Mouse (Mus musculus) left cerebral cortex, adult 18-20 months (tissue): ENCODE data around the gene Wbp4. TPM values are rescaled to one million over a fixed set of nuclear protein-coding genes. Genes with fewer than 3 reads are reported as not detected.

ENCODE experiments used
- DNase-seq, 2 experiments: peaks; one replicate each; pipeline ENCODE4 v3.0.0; 2021 to 2022; ENCODE audit warnings: low spot score in 2 of 2, mixed read lengths in 1 of 2
- total RNA-seq, 2 experiments: library from RNA; stranded (reverse); gene quantifications; 2 replicates each; pipeline ENCODE4 v1.2.3; 2021

Wbp4 gene
- total RNA-seq, 2 experiments from 2014 or later = 49.9 to 52.8 TPM

DNA sequence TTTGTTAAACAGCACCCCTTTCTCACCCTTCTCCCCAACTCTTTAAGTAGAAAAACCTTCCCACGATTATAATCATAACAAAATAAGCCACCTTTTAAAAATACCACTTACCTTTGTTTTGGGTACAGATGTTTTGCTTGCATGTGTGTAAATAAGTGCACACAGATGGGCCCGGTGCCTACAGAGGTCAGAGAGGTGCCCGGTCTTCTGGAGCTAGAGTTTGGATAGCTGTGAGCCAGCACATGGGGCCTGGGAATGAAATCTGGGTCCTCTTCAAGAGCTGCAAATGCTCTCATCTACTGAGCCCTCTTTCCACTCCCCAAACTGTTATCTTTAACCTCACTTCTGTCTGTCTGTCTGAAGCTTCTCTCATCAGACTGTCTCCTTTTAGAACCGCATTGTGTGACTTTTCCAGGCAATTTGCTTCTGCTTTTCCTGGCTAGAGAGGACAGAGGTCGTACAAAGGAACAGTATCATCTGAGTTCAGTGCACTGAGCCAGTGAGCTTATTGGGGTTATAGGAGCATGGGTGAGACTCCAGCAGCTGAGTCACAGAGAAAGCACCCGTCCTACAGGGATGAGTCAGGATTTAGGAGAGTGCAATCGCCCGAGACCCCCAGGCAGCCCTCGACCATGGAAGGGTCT lies 27.5 kb upstream of the Wbp4 start:
- DNase-seq = no peak

DNA sequence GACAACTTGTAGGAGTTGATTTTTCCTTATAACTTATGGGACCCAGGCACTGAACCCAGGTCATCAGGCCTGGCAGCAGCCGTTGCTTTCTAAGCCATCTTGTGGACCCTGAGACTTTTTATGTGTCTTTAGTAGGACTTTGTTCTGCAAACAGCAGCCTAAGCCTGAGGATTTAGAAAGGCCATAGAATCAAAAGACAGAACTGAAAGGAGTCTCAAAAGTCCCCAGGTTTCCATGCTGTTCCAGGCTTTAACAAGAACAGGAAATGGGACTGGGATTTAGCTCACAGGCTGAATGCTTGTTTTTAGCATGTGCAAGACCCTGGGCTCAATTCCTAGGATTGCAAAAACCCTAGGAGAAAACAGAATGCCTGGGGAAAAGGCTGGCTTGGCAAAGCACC lies 26.5 kb upstream of the Wbp4 start:
- no peak for DNase-seq

DNA sequence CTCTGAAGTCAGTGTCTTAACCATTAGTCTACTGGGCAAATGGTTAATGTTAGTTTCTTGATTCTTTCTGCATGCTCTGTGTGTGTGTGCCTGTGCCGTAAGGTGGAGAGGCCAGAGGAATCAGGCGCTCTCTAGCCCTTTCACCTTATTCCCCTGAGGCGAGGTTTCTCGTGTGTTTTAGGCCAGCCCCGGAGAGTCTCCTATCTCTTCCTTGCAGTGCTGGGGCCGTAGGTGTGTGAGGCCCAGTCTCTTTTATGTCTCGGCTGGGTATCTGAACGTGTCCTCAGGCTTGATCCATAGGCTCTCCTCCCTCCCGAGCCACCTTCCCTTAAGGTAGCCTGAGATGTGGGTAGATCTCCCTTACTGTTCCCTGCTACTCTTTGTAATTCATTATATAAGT lies 24.9 kb upstream of the Wbp4 start:
- no peak for DNase-seq

GRCm38 (mm10) chr14:79504246-79505006 lies 23.1 kb upstream of the Wbp4 start:
- no peak for DNase-seq

DNA sequence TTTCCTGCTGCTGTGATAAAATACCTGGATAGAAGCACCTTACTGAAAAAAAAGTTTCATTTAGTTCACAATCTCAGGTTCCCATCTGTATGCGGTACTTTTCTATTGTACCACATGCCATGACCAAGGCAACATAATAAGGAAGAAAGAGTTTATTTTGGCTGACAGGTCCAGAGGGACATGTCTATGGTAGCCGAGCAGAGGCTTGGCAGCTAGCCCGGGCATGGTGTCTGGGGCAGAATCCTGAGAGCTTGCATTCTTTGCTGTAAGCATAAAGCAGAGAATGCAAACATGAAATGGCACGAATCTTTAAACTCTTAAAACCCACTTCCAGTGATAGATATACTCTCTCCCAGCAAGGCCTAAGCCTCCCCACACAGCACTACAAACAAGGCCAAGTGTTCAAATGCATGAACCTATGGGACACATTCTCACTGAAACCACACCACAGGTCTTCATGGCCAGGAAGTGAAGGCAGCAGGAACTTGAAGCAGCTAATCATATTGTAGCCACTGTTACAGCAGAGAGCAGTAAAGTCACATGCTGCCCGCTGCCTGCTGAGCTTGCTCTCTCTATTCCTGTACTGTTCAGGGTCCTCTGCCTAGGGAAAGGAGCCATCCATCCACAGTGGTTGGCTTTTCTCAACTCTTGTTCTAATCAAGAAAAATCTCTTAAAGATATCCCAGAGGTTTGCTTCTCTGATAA lies 22.2 kb upstream of the Wbp4 start:
- no peak for DNase-seq

- no peak for DNase-seq
Measured at GRCm38 (mm10) chr14:79500756-79501155, 19.4 kb upstream of the Wbp4 start.

DNA sequence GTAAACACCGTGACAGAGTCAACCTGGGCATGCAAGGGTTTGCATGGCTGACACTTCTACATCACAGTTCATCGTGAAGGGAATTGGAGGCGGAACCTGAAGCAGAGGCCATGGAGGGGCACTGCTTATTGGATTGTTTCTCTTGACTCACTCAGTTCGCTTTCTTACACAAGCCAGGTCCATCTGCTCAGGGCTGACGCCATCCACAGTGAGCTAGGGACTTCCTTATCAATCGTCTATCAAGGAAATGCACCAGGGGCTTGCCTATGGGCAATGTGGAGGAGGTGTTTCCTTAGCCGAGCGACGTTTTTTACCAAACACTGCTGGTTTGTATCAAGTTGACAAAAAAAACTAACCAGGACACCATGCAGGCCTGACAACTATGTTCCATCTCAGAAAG lies 18.0 kb upstream of the Wbp4 start:
- DNase-seq = no peak

DNA sequence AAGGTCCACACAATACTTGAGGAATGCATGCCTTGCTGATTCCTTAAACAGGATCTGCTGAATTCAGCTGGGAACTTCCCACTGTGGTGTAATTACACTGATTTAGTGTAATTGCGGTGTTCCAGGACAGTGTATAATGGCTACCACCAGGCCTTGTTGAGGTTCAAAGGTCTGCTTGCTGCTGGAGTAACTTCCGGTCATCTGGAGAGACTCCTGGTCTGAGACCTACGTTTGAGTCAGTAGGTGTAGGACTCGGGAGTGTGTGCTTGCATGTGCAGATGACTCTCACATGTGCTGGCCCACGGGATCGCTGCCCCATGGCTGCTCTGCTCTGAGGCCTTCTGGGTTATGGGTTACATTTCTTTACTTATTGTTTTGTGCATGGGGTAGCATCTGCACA lies 13.0 kb upstream of the Wbp4 start:
- DNase-seq = no peak

DNA sequence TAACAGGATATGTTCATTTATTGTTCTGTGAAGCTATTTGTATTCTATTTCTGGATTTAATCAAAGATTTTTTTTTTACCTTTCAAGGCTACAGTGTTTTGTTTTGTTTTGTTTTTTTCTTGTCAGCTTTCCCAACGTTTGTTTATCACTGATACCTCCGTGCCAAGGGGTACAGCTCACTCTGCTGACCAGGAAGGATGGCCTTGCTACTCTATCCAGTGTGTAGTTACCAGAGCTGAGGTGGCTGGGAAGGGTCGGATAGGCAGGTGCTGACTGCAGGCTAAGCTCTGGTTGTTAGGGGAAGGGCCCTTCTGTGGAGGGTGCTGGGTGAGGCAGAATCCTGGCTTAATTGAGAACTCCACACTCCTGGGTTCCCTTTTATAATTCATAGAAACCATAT lies 8.9 kb upstream of the Wbp4 start:
- no peak for DNase-seq

GRCm38 (mm10) chr14:79489150-79489549 lies 7.8 kb upstream of the Wbp4 start:
- no peak for DNase-seq

DNA sequence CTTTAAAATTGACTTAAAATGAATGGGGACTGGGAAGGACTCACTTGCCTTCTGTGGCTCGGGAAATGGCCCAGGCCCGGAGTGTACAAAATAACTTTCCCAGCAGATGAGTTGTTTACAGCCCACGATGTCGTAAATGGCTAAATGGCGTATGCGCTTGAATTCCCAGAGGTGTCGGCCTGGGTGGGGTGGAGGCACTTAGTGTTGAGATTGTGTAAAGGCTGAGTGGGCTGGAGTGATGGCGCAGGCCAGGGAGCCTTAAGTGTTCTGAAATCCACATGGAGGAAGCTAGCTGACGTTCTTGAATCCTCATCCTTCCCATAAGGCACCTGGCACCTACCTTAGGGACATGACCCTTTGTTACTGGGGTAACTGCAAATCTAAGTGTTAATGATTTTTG lies 7.2 kb upstream of the Wbp4 start:
- DNase-seq = no peak

DNA sequence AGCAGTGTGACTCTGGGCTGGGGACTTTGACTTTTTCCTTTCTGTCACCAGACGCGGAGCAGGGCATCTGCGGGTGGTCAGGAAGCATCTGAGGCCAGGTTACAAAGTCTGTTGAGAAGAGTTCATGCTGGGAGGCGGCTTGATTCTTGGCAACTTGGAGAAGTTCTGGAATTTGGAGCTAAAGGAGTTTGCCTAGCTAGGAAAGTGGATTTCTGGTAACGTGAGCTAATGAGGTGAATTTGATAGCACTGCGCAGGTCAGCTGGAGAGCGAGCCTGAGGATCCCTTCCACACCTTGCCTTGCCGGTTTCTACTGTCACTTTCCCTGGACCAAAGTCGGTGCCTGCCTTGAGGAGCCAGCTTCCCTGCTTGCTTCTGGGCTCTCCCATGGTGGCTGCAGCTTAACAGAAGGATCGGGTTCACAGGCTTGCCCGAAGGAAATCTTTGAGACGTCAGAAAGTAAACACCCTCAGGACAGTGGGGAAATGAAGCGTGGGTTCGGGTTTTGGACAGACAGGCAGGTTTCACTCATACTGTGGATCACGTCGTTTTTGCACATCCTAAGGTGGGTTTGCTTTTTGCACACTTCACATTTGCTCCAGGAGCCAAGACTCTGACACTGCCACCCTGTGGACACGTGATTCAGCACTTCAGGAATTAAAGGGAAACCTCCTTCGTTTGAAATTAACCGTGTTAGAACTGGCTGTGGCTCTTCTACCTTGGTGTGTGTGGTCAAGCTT lies 5.8 kb upstream of the Wbp4 start:
- DNase-seq = peak; percentile 37 to 47

DNA sequence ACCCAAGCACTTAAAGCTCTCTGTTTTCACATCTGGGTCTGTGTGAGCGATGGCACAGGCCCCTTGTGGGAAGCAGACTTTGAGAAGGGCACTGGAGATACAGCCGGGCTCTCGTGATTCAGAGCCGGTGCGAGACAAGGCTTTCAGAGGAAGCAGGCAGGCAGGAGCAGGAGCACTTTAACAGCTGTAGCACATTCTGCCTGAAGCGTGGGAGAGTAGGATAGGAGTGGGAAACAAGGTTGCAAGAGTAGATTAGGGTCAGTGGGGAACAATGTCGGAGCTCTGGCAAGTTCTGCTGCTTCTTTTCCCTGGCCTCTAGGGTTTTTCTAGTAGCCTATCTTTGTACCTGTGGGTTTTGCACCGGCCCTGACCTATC lies 5.3 kb upstream of the Wbp4 start:
- DNase-seq = no peak

GRCm38 (mm10) chr14:79483611-79484120 lies 2.3 kb upstream of the Wbp4 start:
- DNase-seq = no peak

DNA sequence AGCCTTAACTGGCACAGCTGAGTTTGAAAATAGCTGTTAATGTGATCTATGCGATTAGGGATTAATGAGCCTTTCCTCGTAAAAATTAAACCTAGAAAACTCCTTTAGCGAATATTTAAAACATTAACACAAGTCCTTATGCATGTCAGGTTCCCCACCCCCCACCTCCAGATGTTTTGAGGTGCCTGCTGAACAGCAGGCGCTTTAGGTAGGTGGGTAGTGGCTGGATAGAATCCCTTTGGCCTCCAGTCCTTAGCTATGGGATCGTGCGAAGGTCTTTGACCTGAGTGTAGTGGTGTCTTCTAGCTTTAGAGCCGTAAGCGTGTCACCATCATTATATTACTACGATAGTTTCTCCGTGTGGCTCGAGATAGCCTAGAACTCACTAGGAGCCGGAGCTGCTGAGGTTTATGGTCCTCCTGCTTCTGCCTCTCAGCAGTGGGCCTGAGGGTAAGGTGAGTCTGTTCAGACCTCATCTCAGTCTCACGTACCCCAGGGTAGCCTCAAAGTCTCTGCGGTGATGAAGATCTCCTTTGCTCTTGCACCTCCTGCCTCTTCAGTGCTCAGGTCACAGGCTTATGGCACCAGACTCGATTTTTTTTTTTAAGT lies 1.5 kb upstream of the Wbp4 start:
- DNase-seq = no peak

DNA sequence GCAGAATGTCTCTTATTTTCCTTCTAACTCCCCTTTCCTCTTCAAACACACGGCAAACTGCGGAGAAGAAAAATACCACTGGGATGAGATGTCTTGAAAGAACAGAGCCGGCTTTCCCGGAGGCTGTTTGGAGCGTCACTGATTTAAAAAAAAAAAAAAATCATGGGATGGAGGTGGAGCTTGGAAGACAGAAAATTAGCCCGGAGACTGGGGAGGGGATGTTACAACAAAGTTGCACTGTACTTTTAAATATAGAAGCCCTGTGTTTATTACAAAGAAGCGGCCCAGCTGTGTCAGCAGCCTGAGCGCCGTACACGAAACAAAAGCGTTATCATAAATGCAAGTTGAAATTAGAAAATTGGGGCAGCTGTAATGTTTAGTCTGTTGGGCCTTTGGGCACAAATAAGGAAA lies 936 bp upstream of the Wbp4 start:
- DNase-seq = peak in 1 of 2 experiments; percentile 28

GRCm38 (mm10) chr14:79480624-79481338 lies 539 bp downstream of the Wbp4 start, which contains the start of gene Elf1:
Gene Elf1 (plus strand): TSS chr14:79481194.
- peak; percentile 94 to 96 for DNase-seq

GRCm38 (mm10) chr14:79473384-79473783 lies 7.9 kb downstream of the Wbp4 start:
- DNase-seq = no peak

- peak; percentile 58 to 70 for DNase-seq
Measured at GRCm38 (mm10) chr14:79467621-79468020, 13.7 kb downstream of the Wbp4 start.

- no peak for DNase-seq
Measured at GRCm38 (mm10) chr14:79465623-79466022, 15.7 kb downstream of the Wbp4 start.
